Mouse (Mus musculus): Measurements from ENCODE around the gene A830018L16Rik.

DNA sequence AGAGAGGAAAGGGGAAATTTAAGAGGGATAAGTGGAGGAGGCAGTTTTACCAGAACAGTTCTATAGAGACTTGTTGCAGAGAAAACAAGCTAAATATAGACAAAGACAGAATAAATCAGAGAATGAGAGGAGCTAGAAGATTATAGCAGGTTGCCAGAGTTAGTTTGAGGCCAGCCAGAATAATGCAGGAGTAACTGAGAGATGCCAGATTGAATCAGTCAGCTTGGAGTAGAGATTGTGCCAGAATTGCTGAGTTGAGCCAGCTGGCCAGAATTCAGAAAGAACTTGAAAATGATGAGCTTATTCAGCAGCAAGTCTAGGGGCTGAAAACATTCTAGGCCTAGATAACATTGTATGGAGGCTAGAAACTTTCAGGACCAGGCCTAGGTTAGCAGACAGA is 502.0 kb downstream of the A830018L16Rik start:
- no peak for TF ChIP-seq CTCF (IDR thresholded peaks at IDR 0.05; ENCODE audit: extremely low read depth, insufficient read depth, low read length)
- no peak for TF ChIP-seq POLR2A (IDR thresholded peaks at IDR 0.05; ENCODE audit: extremely low read depth, insufficient read depth, low read length)
